Mouse (Mus musculus): ENCODE results near the gene Krtap11-1.

The Krtap11-1 gene

GRCm38 (mm10) chr16:89571083-89571482, at the start of gene Krtap11-1:
Gene Krtap11-1 (minus strand): TSS chr16:89571183.
- no peak for DNase-seq (ENCODE audit: low read depth in 1 of 2, low spot score in 2 of 2)

GRCm38 (mm10) chr16:89618190-89618589, 47.2 kb upstream of the Krtap11-1 start:
- no peak for DNase-seq (ENCODE audit: low read depth in 1 of 2, low spot score in 2 of 2)

DNA sequence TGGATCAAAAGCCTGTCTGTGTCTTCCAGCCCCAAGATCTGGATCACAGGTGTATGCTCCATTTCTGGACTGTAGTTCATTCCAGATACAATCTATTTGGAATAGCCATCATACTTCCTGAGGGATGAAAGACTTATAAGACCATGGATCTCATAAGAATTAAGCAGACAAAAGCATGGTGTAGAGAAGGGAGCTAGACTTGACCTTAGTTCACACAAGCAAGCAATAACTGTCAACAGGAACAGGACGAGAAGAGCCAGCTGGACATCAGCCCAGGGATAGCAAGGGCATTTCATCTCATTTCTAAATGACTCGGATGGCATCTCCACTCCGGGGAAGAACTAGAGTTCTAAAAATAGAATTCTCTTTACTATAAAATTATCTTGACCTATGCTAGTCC, 46.3 kb upstream of the Krtap11-1 start:
- DNase-seq (ENCODE audit: low read depth in 1 of 2, low spot score in 2 of 2), result no peak

DNA sequence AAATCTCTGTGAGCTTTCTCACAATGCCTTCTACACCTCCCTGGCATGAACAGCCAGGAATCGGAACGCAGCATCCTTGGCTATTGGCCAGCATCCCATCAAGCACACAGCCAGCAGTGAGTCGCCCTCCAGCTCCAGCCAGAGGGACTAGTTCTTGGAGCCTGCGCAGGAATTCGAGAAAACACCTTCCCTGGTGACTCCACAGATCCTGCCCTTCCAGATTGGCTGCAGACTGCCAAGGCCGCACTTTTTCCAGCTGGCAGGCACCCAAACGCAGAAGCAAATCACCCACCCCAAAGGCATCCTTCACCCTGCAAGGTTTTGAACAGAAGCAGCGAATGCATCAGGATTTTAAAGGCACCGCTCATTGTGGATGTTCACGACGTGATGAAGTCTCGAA, 42.7 kb upstream of the Krtap11-1 start:
- DNase-seq (ENCODE audit: low read depth in 1 of 2, low spot score in 2 of 2), result no peak

DNA sequence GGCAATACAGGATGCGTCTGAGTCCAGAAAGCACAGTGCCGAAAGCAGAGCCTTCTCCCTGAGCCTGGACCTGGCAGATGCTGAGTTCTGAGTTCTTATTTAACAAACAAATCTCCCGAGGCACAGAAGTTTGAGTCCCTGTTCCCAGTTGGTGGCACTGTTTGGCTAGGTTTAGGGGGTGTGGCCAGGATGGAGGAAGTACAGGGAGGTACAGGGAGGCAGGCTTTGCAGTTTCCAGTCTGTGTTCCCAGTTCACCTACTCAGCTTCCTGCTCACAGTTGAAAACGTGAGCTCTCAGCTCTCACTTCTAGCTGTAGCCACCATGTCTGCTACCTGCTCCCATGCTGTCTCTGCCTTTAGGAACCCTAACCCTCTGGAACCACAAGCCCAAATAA, 37.8 kb upstream of the Krtap11-1 start:
- no peak for DNase-seq (ENCODE audit: low read depth in 1 of 2, low spot score in 2 of 2)

- no peak for DNase-seq (ENCODE audit: low read depth in 1 of 2, low spot score in 2 of 2)
Observed at GRCm38 (mm10) chr16:89608161-89608790, 37.3 kb upstream of the Krtap11-1 start.

DNA sequence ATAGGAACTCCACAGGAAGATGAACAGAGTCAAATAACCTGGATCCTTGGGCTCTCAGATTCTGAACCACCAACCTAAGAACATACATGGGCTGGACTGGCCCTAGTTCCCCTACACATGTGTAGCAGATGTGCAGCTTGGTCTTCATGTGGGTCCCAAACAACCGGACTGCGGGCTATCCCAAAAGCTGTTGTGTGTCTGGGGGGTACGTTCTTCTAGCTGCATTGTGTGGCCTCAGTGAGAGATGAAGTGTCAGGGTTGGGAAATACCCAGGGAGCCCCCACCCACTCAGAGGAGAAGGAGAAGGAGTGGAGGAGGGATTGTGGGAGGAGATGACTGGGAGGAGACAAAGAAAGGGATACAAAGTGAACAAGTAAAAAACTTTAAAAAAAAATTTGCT, 36.0 kb upstream of the Krtap11-1 start:
- no peak for DNase-seq (ENCODE audit: low read depth in 1 of 2, low spot score in 2 of 2)

- no peak for DNase-seq (ENCODE audit: low read depth in 1 of 2, low spot score in 2 of 2)
Observed at GRCm38 (mm10) chr16:89587209-89587608, 16.2 kb upstream of the Krtap11-1 start.

DNA sequence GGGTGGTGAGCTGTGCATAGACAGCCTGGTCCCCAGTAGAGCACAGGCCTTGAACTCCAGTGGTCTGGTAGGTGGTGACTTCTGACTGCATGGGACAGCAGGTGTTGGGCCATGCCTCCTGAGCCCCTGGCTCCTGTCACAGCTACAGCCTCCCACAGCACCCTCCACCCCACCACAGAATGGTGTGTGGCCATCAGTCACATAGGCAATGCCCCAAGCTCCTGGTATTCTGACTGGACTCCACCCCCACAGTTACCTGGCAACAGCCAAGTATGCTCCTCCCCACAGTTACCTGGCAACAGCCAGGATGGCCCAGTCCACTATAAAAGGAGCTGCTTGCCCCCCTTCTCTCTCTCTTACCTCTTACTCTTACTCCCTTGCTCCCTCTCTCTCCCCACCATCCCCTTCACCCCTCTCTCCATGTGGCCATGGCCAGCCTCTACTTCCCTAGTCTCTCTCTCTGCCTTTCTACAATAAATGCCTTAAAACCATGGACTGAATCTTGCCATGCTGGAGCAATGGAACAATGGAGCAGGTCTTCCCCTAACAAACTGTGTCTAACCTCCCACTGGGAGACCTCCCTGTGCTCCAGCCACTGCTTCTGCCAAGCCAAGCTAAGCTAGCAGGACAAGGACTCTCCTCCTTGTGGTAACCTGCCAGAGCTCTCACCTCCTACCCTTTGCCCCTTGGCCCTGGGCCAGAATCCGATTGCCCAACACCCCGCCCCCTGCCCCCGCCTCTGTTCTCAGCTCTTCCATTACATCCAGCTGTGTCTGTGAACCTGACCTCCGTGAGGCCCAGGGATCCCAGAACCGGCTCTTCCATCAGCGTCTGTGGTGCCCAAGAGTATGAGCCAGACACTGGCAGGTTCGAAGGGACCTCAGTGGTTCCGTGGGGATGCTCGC, 14.9 kb upstream of the Krtap11-1 start:
- no peak for DNase-seq (ENCODE audit: low read depth in 1 of 2, low spot score in 2 of 2)

- DNase-seq (ENCODE audit: low read depth in 1 of 2, low spot score in 2 of 2), result no peak
Observed at GRCm38 (mm10) chr16:89581658-89582057, 10.7 kb upstream of the Krtap11-1 start.

DNA sequence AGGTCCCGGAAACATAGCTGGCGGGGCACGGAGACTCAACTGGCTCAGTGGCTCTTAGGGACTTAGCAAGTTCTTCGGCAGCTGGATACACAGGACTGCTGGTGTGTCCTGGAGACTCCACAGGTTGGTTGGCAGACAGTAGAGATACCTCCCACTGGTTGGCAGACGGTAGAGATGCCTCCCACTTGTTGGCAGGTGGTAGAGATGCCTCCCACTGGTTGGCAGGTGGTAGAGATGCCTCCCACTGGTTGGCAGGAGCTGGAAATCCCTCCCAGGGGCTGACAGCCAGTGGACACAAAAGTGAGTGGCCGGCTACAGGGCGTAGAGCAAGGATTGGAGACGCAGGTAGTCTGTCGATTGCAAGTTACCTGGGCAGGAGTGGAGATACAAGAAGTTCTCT, 467 bp downstream of the Krtap11-1 start:
- DNase-seq (ENCODE audit: low read depth in 1 of 2, low spot score in 2 of 2), result no peak

- DNase-seq (ENCODE audit: low read depth in 1 of 2, low spot score in 2 of 2), result no peak
Observed at GRCm38 (mm10) chr16:89569136-89569535, 1.8 kb downstream of the Krtap11-1 start.

- no peak for DNase-seq (ENCODE audit: low read depth in 1 of 2, low spot score in 2 of 2)
Observed at GRCm38 (mm10) chr16:89568141-89568540, 2.8 kb downstream of the Krtap11-1 start.

DNA sequence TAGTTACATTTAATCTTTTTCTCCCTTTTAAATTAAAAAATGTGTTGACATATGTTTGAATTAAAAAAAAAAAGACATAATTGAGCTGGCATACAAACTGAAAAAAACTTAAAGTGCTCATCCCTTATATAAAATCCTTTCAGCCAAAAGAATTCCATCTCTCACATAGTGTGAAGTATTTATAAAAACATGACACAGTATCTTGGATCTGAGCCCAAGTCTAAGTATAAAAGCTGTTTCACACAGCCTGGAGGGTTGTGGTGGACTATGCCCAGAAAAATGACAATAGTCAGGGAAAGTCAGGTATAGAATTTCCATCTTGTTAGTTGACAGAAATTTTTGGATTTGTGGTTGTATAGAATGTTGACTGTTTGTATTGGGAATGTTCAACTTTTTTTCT, 20.7 kb downstream of the Krtap11-1 start:
- DNase-seq (ENCODE audit: low read depth in 1 of 2, low spot score in 2 of 2), result no peak

DNA sequence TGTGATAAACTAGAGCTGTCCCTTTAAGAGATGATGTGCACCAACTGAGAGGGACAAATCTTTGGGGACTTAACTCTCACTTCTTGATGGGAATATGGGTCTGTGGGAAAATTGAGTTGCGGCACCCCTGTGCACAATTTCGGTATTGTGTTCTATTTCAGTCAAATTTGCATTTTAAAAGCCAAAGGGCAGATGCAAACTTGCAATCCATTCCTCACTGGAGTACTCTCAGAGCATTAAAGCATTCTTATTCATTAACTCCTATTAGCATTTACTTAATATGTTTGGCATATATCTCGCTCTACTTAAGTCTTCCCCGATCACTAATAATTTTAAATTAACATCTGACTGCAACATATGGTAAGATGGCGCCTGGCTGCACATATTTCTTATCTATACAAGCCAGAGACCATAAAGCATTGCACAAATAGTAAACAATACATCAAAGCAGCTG, 32.9 kb downstream of the Krtap11-1 start:
- no peak for DNase-seq (ENCODE audit: low read depth in 1 of 2, low spot score in 2 of 2)

DNA sequence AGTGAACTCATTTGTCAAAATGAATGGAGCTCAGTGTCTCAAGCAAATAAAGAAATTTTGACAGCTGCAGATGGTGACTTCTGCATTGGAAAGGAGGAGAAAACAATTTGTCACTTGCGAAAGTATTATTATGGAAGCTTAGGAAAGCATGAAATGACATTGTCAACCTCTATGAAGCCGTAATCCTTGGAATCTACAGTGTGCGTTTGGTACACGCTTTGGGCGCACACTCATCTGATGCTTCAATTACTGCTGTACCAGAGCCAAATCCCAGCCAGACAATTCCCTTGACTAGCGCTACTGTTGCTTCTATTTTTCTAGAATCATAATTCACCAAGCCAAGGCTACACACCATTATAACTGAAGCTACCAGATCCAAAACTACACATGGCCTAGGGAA, 33.6 kb downstream of the Krtap11-1 start:
- no peak for DNase-seq (ENCODE audit: low read depth in 1 of 2, low spot score in 2 of 2)

DNA sequence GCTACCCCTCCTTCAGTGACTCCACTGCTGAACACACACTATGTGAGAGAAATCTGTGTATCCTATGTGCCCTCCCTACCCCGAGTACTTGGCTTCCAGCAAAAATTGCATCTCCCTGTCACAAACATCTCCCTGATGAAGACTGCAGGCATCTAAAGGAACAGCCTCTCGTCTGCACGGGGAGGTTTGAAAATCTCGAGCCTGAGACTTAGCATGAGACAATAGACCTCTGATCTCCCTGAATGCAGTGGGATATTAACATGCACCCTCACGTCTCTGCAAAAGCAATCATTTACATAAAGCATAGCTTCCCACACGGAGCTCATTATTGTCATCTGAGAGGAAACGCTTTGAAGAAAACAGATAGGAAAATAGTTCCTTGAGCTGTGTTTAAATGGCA, 40.4 kb downstream of the Krtap11-1 start:
- no peak for DNase-seq (ENCODE audit: low read depth in 1 of 2, low spot score in 2 of 2)

DNA sequence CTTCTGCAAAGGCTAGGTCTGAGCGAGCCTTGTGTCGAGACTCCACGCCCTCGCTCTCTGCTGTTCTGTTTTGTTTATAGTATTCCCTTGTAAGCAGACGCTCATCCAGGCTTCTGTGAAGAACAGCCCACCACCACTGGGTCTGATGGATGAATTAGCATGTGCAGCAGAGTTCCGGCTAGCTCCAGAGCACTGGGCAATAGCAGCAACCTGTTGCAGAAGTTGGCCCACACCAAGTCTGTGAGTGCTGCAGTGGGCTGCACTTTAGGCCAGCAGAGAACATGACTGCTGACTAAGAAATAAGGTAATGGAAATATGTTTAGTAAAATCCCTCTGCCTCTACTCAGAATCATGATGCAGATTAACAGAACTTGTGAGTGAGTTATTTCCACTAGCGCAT, 41.1 kb downstream of the Krtap11-1 start:
- no peak for DNase-seq (ENCODE audit: low read depth in 1 of 2, low spot score in 2 of 2)

GRCm38 (mm10) chr16:89528380-89528779, 42.6 kb downstream of the Krtap11-1 start:
- no peak for DNase-seq (ENCODE audit: low read depth in 1 of 2, low spot score in 2 of 2)

GRCm38 (mm10) chr16:89520996-89521395, 50.0 kb downstream of the Krtap11-1 start:
- DNase-seq (ENCODE audit: low read depth in 1 of 2, low spot score in 2 of 2), result no peak

DNA sequence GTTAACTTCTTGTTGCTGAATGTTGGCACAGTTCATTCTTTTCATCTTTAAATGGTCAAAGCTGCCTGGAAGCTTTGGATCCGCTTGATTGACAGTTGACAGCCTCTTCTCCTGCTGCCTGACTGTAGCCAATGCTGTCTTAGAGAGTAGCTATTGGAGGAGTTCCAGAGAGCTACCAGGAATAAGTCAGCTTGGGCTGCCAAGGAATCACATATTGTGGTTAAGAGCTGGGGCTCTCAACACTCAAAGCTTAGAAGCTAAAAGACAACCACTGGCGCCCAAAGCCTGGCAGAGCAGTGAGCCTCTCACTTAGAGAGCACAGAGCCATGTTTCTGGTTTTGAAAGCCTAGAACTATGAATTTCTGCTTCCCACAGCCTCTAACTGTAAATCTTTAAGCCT, 50.4 kb downstream of the Krtap11-1 start:
- DNase-seq (ENCODE audit: low read depth in 1 of 2, low spot score in 2 of 2), result no peak

All from monocyte, adult 2 months (primary cell).